Mouse (Mus musculus): Measurements from ENCODE around the gene Cenpx. TPM values are rescaled to one million over a fixed set of nuclear protein-coding genes. Genes with fewer than 3 reads are reported as not detected.
"Not testable (repeated sequence)": the region's sequence is repeated elsewhere in the genome, so short reads cannot be mapped to it uniquely, and the experiment has no call there.

Gene Cenpx
- 116 and 136 TPM in 2 replicates for total RNA-seq (2015)
- total RNA-seq (2017), result 100 and 106 TPM in 2 replicates

GRCm38 (mm10) chr11:120713580-120714518 lies at the start of gene Cenpx, which contains the start of gene Lrrc45:
Gene Cenpx, minus strand, starts transcription at chr11:120713738.
Gene Lrrc45, plus strand, starts transcription at chr11:120713925.
- peak; percentile 92 for ATAC-seq (replicated peaks; ENCODE audit: poor library complexity)

- ATAC-seq (replicated peaks; ENCODE audit: poor library complexity), result not testable (repeated sequence)
Observed at GRCm38 (mm10) chr11:120762672-120763041, 49.1 kb upstream of the Cenpx start, which contains the start of gene Hmga1b. Gene Hmga1b, plus strand, starts transcription at chr11:120762794.

- no peak for ATAC-seq (replicated peaks; ENCODE audit: poor library complexity)
Observed at GRCm38 (mm10) chr11:120761811-120762671, 48.5 kb upstream of the Cenpx start.

GRCm38 (mm10) chr11:120760236-120760635 lies 46.7 kb upstream of the Cenpx start:
- no peak for ATAC-seq (replicated peaks; ENCODE audit: poor library complexity)

- no peak for ATAC-seq (replicated peaks; ENCODE audit: poor library complexity)
Observed at GRCm38 (mm10) chr11:120751606-120752005, 38.1 kb upstream of the Cenpx start.

- ATAC-seq (replicated peaks; ENCODE audit: poor library complexity), result peak; percentile 95
Observed at GRCm38 (mm10) chr11:120749430-120749829, 35.9 kb upstream of the Cenpx start.

GRCm38 (mm10) chr11:120747974-120748373 lies 34.4 kb upstream of the Cenpx start:
- ATAC-seq (replicated peaks; ENCODE audit: poor library complexity), result 0 out of 2 replicates have a peak, but pooled peaks have one; percentile 26

GRCm38 (mm10) chr11:120744121-120744701 lies 30.7 kb upstream of the Cenpx start:
- ATAC-seq (replicated peaks; ENCODE audit: poor library complexity), result no peak

- no peak for ATAC-seq (replicated peaks; ENCODE audit: poor library complexity)
Observed at GRCm38 (mm10) chr11:120740981-120741380, 27.4 kb upstream of the Cenpx start.

- no peak for ATAC-seq (replicated peaks; ENCODE audit: poor library complexity)
Observed at GRCm38 (mm10) chr11:120736424-120736823, 22.9 kb upstream of the Cenpx start.

- ATAC-seq (replicated peaks; ENCODE audit: poor library complexity), result peak; percentile 42; the same call in 1 of the 2 replicates
Observed at GRCm38 (mm10) chr11:120733521-120733920, 20.0 kb upstream of the Cenpx start.

GRCm38 (mm10) chr11:120731858-120732680 lies 18.5 kb upstream of the Cenpx start, which contains the start of gene Cbr2:
Gene Cbr2, minus strand, starts transcription at chr11:120732114.
- ATAC-seq (replicated peaks; ENCODE audit: poor library complexity), result no peak

GRCm38 (mm10) chr11:120731395-120731794 lies 17.9 kb upstream of the Cenpx start:
- no peak for ATAC-seq (replicated peaks; ENCODE audit: poor library complexity)

GRCm38 (mm10) chr11:120730331-120730870 lies 16.9 kb upstream of the Cenpx start:
- no peak for ATAC-seq (replicated peaks; ENCODE audit: poor library complexity)

GRCm38 (mm10) chr11:120729432-120730050 lies 16.0 kb upstream of the Cenpx start:
- ATAC-seq (replicated peaks; ENCODE audit: poor library complexity), result peak; percentile 70

GRCm38 (mm10) chr11:120728530-120729240 lies 15.1 kb upstream of the Cenpx start:
- ATAC-seq (replicated peaks; ENCODE audit: poor library complexity), result no peak

- ATAC-seq (replicated peaks; ENCODE audit: poor library complexity), result no peak
Observed at GRCm38 (mm10) chr11:120727564-120727963, 14.0 kb upstream of the Cenpx start.

GRCm38 (mm10) chr11:120727169-120727527 lies 13.6 kb upstream of the Cenpx start, which contains the start of gene Dcxr:
Gene Dcxr, minus strand, starts transcription at chr11:120727281.
- ATAC-seq (replicated peaks; ENCODE audit: poor library complexity), result peak; percentile 89

All from megakaryocyte progenitor cell, adult 5-6 weeks (primary cell).